Mouse (Mus musculus) CD8-positive naive resting alpha-beta T cell, adult 2 months (primary cell): ENCODE measurements around the gene Selplg.
"Not testable (repeated sequence)": the region's sequence is repeated elsewhere in the genome, so short reads cannot be mapped to it uniquely, and the experiment has no call there.

Source experiments
- DNase-seq, 2 experiments: peaks; one replicate each; pipeline ENCODE4 v3.0.0; 2022; ENCODE audit warnings: low read depth in 2 of 2, low spot score in 2 of 2

The Selplg gene

DNA sequence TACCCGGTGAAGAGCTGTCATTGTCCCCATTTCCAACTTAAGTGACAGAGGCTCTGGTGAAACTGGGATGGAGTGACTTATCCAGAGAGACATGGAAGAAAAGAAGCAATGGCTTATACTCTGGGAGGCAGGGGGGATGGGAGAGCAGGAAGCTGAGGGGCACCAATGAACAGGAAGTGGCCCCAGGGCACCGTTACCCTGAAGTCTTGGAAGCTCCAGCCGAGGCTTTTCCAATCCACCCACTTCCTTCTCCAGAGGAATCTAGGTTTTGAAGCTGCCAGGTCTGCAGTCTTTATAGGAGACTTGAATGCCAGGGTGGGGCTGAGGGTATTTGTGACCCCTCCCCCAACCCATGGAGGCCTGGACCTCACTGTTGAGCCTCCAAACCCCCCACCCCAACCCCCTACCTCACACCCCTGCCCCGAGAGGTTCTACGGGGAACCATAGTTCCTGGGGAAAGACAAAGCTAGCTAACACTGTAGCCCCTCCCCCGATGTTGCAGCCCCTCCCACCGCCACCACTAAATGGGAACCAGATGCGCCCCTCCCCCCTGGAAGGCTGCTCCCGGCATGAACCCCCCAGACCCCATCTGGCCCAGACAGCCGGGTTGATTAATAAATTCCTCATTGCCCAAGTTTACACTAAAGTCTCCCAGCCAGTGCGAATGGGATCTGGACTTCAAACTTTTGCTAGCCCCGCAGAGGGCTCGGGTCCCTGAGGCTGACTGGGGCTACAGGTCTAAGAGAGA, 35.9 kb downstream of the Selplg start:
- no peak for DNase-seq

DNA sequence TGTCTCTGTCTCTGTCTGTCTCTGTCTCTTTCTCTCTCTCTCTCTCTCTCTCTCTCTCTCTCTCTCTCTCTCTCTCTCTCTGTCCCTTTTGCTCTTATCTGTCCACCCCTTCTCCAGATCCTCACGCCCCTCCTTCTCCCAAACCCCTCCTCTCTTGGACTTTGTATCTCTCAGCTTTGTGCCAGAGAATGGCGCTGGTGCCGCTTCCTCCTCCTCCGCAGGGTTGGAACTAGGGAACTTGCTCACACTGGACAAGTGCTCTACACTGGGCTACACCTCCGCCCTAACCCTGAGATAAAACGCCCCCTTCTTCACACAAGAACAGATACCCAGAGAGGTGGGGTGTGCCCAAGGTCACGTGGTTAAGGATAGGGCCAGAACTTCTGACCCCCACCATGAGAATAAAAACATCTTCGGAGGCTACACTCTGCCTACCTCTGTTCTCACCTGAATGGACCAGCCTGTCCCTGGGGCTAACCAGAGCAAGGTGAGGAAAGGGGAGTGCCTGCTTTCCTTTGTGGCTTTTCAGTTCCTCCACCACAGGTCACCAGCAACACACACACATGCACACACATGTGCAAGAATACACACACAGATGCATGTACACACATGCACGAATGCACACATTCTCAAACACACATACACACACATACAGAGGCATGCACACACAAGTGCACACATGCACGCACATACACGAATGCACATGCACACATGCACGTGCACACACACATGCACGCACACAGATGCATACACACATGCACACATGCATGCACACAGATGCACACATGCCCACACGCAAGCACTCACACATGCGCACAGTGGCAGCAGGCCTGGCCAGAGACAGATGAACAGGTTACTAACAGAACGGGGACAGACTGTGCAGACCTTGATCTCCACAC, 41.0 kb downstream of the Selplg start:
- no peak for DNase-seq

DNA sequence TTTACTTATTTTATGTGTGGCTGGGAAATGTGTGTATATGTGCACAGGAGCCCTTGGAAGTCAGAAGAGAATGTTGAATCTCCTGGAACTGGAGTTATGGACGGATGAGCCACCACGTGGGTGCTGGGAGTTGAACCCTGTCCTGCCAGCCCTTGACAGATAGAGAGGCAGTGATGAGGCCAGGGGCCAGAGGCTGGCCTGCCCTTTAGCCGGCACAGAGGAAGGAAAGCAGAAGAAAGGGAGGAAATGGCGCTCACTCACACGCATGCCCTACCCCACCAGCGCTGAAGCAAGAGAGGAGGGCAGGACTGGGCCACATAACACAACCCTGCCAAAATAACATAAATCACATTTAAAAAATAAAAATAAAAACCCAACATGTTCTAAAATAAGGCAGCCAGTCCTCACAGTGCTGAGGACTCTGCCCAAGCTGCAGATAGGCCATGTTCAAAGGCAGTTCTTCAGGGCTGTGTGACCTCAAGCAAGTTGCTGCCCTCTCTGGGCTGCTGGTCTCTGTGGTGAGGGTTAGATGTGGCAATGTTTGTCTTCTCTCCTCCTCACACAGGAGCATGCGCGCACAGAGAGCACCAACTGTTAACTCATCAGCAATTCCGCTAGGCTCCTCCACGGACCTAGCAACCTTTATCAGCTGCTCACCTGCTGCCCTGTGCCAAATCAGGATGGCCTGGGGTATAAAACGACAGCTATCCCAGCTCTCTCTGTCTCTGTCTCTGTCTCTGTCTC, 41.8 kb downstream of the Selplg start:
- no peak for DNase-seq

DNA sequence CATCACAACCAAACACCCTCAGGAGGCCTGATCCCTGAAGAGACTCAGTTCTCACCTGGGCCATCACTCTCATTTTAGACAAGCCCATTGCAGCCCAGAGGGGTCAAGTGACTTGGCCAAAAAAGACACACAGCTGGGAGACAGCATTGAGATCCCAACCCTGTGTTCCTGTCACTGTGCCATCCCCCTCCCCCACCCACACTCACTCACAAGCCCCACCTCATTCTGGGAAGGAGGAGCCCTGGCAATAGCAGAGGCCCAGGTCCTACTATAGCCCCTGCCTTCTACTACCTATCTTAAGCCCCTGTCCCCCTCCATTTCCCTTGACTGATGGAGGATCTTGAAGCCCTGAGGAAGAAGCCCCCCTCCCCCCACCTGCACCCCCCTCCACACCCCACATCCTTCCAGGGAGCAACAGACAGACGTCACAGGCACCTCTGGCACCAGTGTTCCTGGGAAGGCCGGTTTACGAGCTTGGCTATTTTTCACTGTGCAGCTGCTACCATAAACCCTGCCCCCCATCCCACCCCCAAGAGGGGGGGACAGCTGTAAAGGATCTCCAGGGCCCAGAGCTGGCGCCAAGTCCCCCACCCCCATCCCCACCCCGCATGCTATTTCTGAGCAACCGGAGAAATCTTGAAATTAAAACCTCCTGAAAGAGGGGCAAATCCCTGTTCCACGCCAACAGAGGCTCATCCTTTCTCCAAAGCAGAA, 43.2 kb downstream of the Selplg start:
- no peak for DNase-seq

DNA sequence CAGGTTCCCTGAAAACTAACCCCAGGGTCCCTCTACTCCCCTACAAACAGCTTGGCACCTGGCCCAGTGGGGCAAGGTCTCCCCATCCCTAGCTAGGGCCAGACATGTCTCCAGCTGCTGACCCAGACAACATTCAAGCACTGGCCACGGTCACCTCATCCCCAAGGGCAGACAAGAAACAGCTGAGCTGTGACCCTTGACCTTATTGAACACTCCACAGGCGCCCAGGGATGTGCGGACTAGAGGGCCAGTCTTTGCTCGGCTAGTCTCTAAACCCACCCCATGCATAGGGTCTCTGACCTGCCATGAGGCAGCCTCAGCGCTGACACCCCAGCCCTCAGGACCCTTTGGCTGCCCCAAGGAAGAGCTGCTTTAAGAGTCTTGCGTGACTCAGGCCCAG, 43.8 kb downstream of the Selplg start:
- no peak for DNase-seq

DNA sequence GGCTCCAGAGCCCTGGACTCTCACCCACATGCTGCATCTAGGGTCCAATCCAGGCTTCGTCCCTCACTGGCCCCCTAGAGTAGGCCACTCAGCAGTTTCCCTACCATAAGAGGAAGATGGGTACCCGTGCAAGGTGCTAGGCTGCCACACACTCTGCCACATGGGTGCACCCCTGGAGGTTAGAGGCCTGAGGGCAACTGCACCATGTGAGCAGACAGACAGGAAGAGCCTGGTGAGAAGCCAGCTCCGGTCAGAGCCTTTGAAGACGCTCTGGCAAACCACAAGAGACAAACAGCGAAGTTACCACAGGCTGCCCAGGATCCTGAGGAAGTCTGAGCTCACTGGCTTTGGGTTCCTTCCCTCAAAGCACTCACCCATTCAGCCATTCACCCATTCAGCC, 45.5 kb downstream of the Selplg start:
- DNase-seq, result peak; percentile 49 to 58

DNA sequence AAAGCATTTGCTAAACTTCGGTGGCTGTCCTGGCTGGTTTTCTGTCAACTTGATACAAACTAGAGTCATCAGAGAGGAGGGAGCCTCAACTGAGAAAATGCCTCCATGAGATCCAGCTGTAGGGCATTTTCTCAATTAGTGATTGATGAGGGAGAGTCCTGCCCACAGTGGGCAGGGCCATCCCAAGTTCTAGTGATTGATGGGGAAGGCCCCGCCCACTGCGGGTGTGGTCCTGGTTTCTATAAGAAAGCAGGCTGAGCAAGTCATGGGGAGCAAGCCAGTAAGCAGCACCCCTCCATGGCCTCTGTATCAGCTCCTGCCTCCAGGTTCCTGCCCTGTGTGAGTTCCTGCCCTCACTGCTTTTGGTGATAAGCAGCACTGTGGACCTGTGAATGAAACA, 48.3 kb downstream of the Selplg start:
- not testable (repeated sequence) for DNase-seq

DNA sequence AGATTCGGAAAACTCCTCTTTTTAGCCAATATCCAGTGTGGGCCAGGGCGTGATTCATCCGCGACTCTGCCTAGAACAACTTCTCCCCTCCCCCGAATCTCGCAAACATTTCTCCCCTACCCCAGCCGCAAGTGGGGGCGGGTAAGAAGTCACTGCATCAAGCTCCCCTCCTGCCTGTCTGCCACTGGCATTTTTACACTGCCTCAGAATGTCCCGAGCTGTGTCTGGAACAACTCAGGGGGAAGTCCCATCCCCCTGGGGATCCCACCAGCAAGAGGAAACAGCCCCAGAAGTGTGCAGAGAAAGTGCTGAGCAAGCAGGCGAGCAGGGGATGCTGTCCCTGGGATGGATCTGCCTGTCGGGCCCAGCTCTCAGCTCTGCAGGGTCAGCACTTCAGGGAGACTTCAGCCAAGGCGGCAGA, 48.9 kb downstream of the Selplg start:
- DNase-seq, result no peak

DNA sequence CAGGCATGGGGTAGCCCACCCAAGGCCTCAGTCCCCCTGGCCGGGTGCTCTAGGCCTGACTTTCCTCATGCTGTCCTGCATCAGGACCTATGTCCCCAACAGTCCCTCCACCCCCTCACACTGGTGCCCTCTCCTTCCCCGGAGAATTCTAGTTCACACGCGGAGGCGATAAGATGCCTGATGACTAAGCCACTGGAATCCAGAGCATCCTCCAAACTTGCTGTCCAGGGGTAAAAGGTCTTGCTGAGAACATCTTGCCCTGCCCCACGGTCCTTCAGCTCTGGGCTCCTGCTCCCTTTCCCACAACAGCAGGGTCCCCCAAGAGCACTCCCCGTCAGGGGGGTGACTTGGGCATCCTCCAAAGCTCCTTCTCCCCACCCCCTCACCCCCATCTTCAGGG, 49.8 kb downstream of the Selplg start:
- DNase-seq, result no peak

DNA sequence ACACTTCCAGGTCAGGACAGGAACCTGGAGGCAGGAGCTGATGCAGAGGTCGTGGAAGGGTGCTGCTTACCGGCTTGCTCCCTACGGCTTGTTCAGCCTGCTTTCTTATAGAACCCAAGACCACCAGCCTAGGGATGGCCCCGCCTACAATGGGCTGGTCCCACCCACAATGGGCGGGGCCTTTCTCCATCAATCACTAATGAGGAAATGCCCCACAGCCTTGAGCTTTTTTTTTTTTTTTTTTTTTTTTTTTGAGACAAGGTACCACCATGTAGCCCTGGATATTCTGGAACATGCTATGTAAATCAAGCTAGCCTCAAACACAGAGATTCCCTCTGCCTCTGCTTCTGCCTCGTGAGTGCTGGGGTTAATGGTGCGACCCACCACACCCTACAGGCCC, 50.6 kb downstream of the Selplg start:
- no peak for DNase-seq

DNA sequence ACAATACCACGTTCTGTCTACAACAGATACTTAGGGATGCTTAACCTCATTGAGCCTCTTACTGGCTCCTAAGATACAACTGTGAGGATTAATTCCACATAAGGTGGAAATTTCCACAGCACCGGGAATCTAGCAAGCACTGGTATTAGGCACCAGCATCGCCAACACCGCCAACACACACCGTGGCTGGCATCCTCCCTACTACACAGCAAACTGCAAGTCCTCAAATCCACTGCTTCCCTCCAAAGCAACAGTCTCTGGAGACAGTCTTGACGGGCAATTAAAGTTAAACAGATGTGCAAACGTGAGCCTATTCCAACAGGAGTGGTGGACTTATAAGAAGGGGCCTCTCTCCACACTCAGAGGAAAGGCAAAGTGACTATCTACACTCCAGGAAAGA, 51.2 kb downstream of the Selplg start:
- no peak for DNase-seq

DNA sequence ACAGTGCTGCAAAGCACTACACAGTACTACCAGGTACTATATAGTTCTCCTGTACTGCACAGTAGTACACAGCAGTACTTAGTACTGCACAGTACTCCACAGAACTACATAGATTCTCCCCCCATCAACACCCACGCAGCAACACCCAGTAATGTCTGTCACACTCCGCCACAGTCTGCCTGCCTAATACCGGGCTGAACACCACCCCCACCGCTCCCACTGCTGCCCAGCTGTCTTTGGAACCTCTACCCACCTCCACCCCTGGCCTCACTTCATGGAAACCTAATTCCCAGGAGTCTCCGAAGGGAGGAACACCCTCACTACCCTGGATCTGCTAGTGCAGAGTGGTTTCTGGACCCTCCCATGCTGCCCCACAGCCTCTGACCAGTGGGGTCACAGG, 51.7 kb downstream of the Selplg start:
- DNase-seq, result no peak

DNA sequence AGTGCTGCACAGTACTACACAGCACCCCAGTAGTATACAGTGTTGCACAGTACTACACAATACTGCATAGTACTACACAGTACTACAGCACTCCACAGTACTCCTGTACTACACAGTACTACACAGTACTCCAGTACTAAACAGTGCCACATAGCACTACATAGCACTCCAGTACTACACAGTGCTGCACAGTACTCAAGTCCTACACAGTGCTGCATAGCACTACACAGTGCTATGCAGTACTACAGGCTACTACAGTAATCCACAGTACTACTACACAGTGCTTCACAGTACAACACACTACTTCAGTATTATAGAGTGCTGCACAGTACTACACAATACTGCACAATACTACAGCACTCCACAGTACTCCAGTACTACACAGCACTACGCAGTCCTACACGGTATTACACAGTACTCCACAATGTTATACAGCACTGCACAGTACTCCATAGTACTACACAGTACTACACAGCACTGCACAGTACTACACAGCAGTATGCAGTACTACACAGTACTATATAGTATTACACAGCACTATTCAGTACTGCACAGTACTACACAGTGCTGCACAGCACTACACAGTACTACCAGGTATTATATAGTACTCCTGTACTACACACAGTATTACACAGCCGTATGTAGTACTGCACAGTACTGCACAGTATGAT, 52.2 kb downstream of the Selplg start:
- no peak for DNase-seq

DNA sequence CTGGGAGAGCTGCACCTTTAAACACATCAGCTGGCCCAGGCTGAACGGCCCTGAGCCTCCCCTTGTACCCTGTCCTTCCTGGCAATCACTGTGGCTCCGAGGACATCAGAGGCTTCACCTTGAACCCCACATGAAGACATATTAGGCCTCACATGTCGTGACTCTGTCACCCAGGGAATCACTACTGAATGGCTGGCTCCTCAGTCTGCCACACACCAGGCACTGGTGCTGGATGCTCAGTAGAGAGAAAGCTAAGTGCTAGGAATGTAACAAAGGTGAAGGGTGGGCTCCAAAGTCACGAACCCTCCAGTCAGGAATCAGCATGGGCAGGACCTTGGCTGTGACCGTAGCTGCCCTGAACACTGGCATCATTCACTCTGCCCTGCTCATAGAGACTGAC, 52.9 kb downstream of the Selplg start:
- no peak for DNase-seq

DNA sequence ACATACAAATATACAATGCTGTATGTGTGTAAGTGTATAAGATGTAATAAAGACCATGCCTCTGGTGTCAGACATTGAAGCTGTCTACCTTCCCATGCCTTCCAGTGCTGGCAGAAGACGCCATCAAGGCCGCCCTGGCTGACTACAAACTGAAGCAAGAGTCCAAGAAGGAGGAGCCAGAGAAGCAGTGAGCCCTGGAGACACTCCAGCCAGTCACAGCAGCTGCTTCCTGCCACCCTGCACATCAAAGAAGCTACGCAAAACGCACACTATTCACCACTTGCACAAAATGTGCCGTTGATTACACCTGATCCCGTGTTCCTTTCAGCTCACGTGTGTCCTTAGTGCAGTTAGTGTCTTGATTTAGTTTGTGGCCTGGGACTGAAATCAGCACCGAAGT, 54.7 kb downstream of the Selplg start:
- DNase-seq, result not testable (repeated sequence)

DNA sequence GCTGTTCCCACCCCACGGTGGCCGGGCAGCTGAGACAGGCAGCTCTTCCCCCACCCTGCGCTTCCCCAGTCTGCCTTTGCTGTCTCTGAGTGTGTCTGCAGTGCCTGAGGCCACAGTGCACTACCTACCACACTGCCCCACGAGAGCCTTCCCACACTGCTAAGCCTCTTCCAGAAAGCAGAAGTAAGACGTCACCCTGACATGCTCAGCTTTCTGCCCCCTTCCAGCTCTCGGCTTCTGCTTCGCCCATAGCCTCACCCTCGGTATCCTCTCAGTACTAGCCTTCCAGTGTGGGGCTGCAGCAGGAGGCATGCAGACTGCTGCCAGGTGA, 55.6 kb downstream of the Selplg start:
- no peak for DNase-seq

DNA sequence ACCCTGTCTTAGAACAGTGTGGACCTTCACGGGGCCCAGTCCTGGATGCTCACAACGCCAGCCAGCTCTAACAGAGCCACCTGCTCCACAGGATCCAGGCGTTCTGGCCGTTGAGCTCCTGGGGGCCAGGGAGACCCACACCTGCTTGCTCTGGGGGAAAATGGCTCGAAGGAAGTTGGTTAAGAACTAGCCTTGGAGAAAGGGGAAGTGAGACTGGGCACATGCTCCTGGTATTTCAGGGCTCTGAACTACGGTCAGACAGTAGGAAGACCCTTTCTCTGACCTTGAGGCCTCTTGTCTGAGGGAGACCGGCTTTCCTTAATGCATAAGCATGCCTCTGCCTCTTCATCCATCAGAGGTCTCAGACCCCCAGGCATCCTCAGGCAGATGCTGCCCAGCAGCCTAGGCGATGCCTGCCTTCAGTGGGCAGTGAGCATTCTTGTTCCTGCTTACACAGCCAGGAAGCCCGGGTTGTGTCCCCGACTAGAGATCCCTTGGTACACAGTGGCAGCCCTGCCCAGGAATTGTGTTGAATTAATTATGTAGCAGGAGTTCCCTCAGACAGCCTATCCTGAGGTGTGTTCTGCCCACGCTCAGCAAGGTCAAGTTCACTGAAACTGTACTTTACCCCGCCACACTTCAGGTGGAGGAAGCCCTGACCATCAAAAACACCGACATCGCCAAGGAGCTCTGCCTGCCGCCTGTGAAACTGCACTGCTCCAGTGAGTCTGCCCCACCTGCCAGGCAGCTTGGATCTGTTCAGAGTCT, 56.1 kb downstream of the Selplg start:
- no peak for DNase-seq

DNA sequence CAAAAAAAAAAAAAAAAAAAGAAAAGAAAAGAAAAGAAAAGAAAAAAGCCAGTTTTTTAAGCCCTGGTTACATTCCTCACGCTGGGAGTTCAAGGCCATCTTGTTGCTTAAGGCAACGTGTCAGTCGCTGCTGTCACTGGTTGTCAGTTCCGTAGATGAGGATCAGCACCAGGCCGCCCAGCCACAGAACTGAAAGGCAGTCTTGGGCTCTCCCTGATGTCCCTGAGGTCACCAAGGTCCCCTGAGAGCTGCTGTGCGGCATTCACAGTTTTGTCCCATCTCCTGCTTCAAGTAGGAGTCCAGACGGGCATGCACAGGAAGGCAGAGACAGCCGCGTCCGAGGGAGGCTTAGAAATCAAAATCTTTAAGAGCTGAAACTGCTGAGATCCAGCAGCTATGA, 56.9 kb downstream of the Selplg start:
- no peak for DNase-seq

DNA sequence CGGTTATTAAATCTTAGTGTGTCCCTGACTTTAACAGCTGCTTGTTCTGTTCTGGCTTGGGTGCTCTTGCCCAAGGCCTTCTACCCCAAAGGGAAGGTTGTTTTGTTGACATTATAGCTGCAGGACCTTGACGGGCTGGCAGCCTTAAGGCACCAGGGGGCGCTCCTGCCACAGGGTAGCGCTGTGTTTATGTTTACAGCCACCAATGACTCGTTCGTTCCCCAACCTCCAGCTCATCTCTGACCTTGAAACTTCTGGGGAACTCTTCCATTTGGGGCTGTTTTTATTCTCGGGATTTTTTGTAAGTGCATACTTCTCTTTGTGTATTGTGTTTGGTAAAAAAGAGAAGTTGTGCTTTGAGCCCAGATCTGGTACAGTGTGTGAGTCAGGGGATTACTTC, 58.8 kb downstream of the Selplg start:
- peak; percentile 87 to 94 for DNase-seq
